Mouse (Mus musculus) liver, postnatal 0 days (tissue): ENCODE measurements around the gene Akap7.

Experiments
- CTCF ChIP-seq: sonication (generic); IDR thresholded peaks from 2 replicates; pipeline ENCODE4 v1.5.1; 2016; ENCODE audit warnings: antibody characterized with exemption, low read depth
- EP300 ChIP-seq: IDR thresholded peaks from 2 replicates; pipeline ENCODE4 v1.6.1; 2016; ENCODE audit warnings: antibody characterized with exemption, low read depth, mild to moderate bottlenecking

DNA sequence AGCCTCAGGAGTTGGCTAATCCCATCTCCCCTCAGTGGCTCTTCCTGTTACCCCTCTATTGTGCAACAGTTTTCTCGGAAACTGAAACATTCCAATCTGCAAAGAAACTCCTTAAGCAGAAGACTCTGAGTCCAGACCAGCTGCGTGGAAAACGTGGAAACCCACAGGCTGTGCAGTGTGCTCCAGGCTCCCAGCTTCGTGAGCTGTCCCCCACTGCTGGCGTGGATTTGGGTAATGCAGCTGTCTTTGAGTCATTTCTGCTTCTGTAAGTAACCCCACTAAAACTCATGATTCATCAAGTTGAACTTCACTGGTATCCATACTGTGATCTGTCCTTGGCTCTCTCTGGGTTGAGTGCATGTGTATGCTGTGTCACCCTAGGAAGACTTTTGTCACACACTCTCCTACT, 179.2 kb downstream of the Akap7 start:
- no peak for TF ChIP-seq CTCF
- TF ChIP-seq EP300, result 0 out of 2 replicates have a peak, but pooled peaks have one; percentile 17
